Comparison of ENCODE assay signal across 8 mouse cellular contexts in genomic region chr2:30092280-30092918, GRCm38 (mm10). TPM values are rescaled to one million over a fixed set of nuclear protein-coding genes. Genes with fewer than 3 reads are reported as not detected.
DNase-seq lines count a peak whose midpoint lies in the region; ATAC-seq lines count a peak whose summit lies in the region.

No protein-coding gene starts in this region.

- peak overlapping the region; percentile 91 for H3K4me2 ChIP-seq in lung, embryonic 15.5 days
- peak overlapping the region; percentile 79 for H3K4me2 ChIP-seq in embryonic facial prominence, embryonic 15.5 days (replicated peaks)
- H3K4me2 ChIP-seq in intestine, embryonic 16.5 days (ENCODE audit: low read depth, low read length), result peak overlapping the region; percentile 89
- H3K4me2 ChIP-seq in neural tube, embryonic 13.5 days, result peak overlapping the region; percentile 82

- no peaks in the 10 kb centered on the region for H3K27me3 ChIP-seq in lung, embryonic 15.5 days
- no peaks in the 10 kb centered on the region for H3K27me3 ChIP-seq in embryonic facial prominence, embryonic 15.5 days
- H3K27me3 ChIP-seq in intestine, embryonic 16.5 days (replicated peaks; ENCODE audit: control insufficient read depth, insufficient read depth, low read length), result no peaks in the 10 kb centered on the region
- no peaks in the 10 kb centered on the region for H3K27me3 ChIP-seq in neural tube, embryonic 13.5 days

- H3K27ac ChIP-seq in lung, embryonic 15.5 days, result peak overlapping the region; percentile 46; the same call in 1 of the 2 replicates
- peak overlapping the region; percentile 81 for H3K27ac ChIP-seq in embryonic facial prominence, embryonic 15.5 days (replicated peaks)
- peak overlapping the region; percentile 20; the same call in 1 of the 2 replicates for H3K27ac ChIP-seq in intestine, embryonic 16.5 days (ENCODE audit: low read length)
- H3K27ac ChIP-seq in neural tube, embryonic 13.5 days (replicated peaks), result no peak overlapping the region

- H3K4me1 ChIP-seq in lung, embryonic 15.5 days, result peaks cover 16% of the 10 kb centered on the region
- peaks cover 26% of the 10 kb centered on the region for H3K4me1 ChIP-seq in embryonic facial prominence, embryonic 15.5 days
- H3K4me1 ChIP-seq in intestine, embryonic 16.5 days (ENCODE audit: control insufficient read depth, insufficient read depth, low read length), result peaks cover 22% of the 10 kb centered on the region
- H3K4me1 ChIP-seq in neural tube, embryonic 13.5 days (replicated peaks), result peaks cover 22% of the 10 kb centered on the region

- H3K36me3 ChIP-seq in lung, embryonic 15.5 days, result peaks cover 14% of the 10 kb centered on the region; the same call in 1 of the 2 replicates
- peaks cover 29% of the 10 kb centered on the region; the same call in 1 of the 2 replicates for H3K36me3 ChIP-seq in embryonic facial prominence, embryonic 15.5 days
- no peaks in the 10 kb centered on the region for H3K36me3 ChIP-seq in intestine, embryonic 16.5 days (ENCODE audit: control insufficient read depth, insufficient read depth, low read length)
- H3K36me3 ChIP-seq in neural tube, embryonic 13.5 days, result peaks cover 26% of the 10 kb centered on the region

- no peaks in the 10 kb centered on the region for H3K9me3 ChIP-seq in lung, embryonic 15.5 days
- no peaks in the 10 kb centered on the region for H3K9me3 ChIP-seq in embryonic facial prominence, embryonic 15.5 days (replicated peaks)
- H3K9me3 ChIP-seq in intestine, embryonic 16.5 days (ENCODE audit: control insufficient read depth, low read length), result no peaks in the 10 kb centered on the region
- H3K9me3 ChIP-seq in neural tube, embryonic 13.5 days, result no peaks in the 10 kb centered on the region

- DNase-seq in lung, adult 18-20 months, result no peak
- DNase-seq in adipocyte (ENCODE audit: low spot score), result no peak
- DNase-seq in urinary bladder, postnatal 25 days (ENCODE audit: low spot score), result no peak
- DNase-seq in cerebellum, postnatal 10 days, result no peak

- H3K9ac ChIP-seq in lung, embryonic 15.5 days, result peak overlapping the region; percentile 76
- no peak overlapping the region for H3K9ac ChIP-seq in embryonic facial prominence, embryonic 15.5 days
- H3K9ac ChIP-seq in intestine, embryonic 16.5 days (ENCODE audit: low read depth, low read length), result peak overlapping the region; percentile 77
- peak overlapping the region; percentile 77 for H3K9ac ChIP-seq in neural tube, embryonic 13.5 days

- 42% methylated on average over 6 of the region's 6 CpGs for WGBS in lung, embryonic 15.5 days
- 53% methylated on average over 6 of the region's 6 CpGs for WGBS in embryonic facial prominence, embryonic 15.5 days
- 48% methylated on average over 6 of the region's 6 CpGs for WGBS in intestine, embryonic 16.5 days
- 57% methylated on average over 6 of the region's 6 CpGs for WGBS in neural tube, embryonic 13.5 days

- peak overlapping the region; percentile 78 for H3K4me3 ChIP-seq in lung, embryonic 15.5 days
- peak overlapping the region; percentile 72 for H3K4me3 ChIP-seq in embryonic facial prominence, embryonic 15.5 days (replicated peaks)
- H3K4me3 ChIP-seq in intestine, embryonic 16.5 days (ENCODE audit: low read length), result peak overlapping the region; percentile 76
- H3K4me3 ChIP-seq in neural tube, embryonic 13.5 days, result peak overlapping the region; percentile 63

- no peak for ATAC-seq in lung, embryonic 15.5 days (ENCODE audit: borderline replicate concordance, extremely low read depth, low FRiP score, low TSS enrichment)
- ATAC-seq in embryonic facial prominence, embryonic 15.5 days (ENCODE audit: insufficient number of reproducible peaks, low FRiP score, low TSS enrichment, low read depth), result no peak
- ATAC-seq in intestine, embryonic 16.5 days, result no peak
- no peak for ATAC-seq in neural tube, embryonic 13.5 days (ENCODE audit: low read depth)

RNA-seq across cellular contexts. Expression of gene Zdhhc12, which starts 1.0 kb away (rescaled TPM):
- polyA plus RNA-seq in lung, embryonic 15.5 days (2015; fragmentation: Nextera tagmentation; extraction: Ambion mirVana), result 31.4 and 32.5 TPM in 2 replicates
- polyA plus RNA-seq in embryonic facial prominence, embryonic 15.5 days (2015; fragmentation: Nextera tagmentation; extraction: Ambion mirVana), result 25.2 and 30.0 TPM in 2 replicates
- 79.0 and 86.2 TPM in 2 replicates for polyA plus RNA-seq in intestine, embryonic 16.5 days (2015; fragmentation: Nextera tagmentation; extraction: Ambion mirVana)
- 26.5 and 32.5 TPM in 2 replicates for polyA plus RNA-seq in neural tube, embryonic 13.5 days (2015; fragmentation: Nextera tagmentation; extraction: Ambion mirVana)

RNA-seq across cellular contexts. Expression of gene Pkn3, which starts 14.9 kb away (rescaled TPM):
- 13.2 and 14.7 TPM in 2 replicates for polyA plus RNA-seq in lung, embryonic 15.5 days (2015; fragmentation: Nextera tagmentation; extraction: Ambion mirVana)
- 8.2 and 9.5 TPM in 2 replicates for polyA plus RNA-seq in embryonic facial prominence, embryonic 15.5 days (2015; fragmentation: Nextera tagmentation; extraction: Ambion mirVana)
- 10.4 and 10.8 TPM in 2 replicates for polyA plus RNA-seq in intestine, embryonic 16.5 days (2015; fragmentation: Nextera tagmentation; extraction: Ambion mirVana)
- polyA plus RNA-seq in neural tube, embryonic 13.5 days (2015; fragmentation: Nextera tagmentation; extraction: Ambion mirVana), result 1.8 and 2.7 TPM in 2 replicates

RNA-seq across cellular contexts. Expression of gene Zer1, which starts 32.0 kb away (rescaled TPM):
- 6.5 and 8.1 TPM in 2 replicates for polyA plus RNA-seq in lung, embryonic 15.5 days (2015; fragmentation: Nextera tagmentation; extraction: Ambion mirVana)
- 9.3 and 10.1 TPM in 2 replicates for polyA plus RNA-seq in embryonic facial prominence, embryonic 15.5 days (2015; fragmentation: Nextera tagmentation; extraction: Ambion mirVana)
- polyA plus RNA-seq in intestine, embryonic 16.5 days (2015; fragmentation: Nextera tagmentation; extraction: Ambion mirVana), result 3.3 and 3.7 TPM in 2 replicates
- 11.8 and 12.8 TPM in 2 replicates for polyA plus RNA-seq in neural tube, embryonic 13.5 days (2015; fragmentation: Nextera tagmentation; extraction: Ambion mirVana)

RNA-seq across cellular contexts. Expression of gene Set, which starts 35.2 kb away (rescaled TPM):
- polyA plus RNA-seq in lung, embryonic 15.5 days (2015; fragmentation: Nextera tagmentation; extraction: Ambion mirVana), result 449 and 465 TPM in 2 replicates
- polyA plus RNA-seq in embryonic facial prominence, embryonic 15.5 days (2015; fragmentation: Nextera tagmentation; extraction: Ambion mirVana), result 351 and 370 TPM in 2 replicates
- 329 and 361 TPM in 2 replicates for polyA plus RNA-seq in intestine, embryonic 16.5 days (2015; fragmentation: Nextera tagmentation; extraction: Ambion mirVana)
- polyA plus RNA-seq in neural tube, embryonic 13.5 days (2015; fragmentation: Nextera tagmentation; extraction: Ambion mirVana), result 338 and 380 TPM in 2 replicates

RNA-seq across cellular contexts. Expression of gene Tbc1d13, which starts 41.1 kb away (rescaled TPM):
- polyA plus RNA-seq in lung, embryonic 15.5 days (2015; fragmentation: Nextera tagmentation; extraction: Ambion mirVana), result 8.3 and 9.5 TPM in 2 replicates
- 6.9 and 9.3 TPM in 2 replicates for polyA plus RNA-seq in embryonic facial prominence, embryonic 15.5 days (2015; fragmentation: Nextera tagmentation; extraction: Ambion mirVana)
- polyA plus RNA-seq in intestine, embryonic 16.5 days (2015; fragmentation: Nextera tagmentation; extraction: Ambion mirVana), result 8.3 and 9.8 TPM in 2 replicates
- 9.4 and 11.7 TPM in 2 replicates for polyA plus RNA-seq in neural tube, embryonic 13.5 days (2015; fragmentation: Nextera tagmentation; extraction: Ambion mirVana)
